Mouse (Mus musculus) MEL (cell line): ENCODE data around the gene H3f3a.

ENCODE experiments used
- CHD1 ChIP-seq: IDR thresholded peaks from 2 replicates; pipeline ENCODE4 v1.6.1; 2012; ENCODE audit warnings: low read depth, mild to moderate bottlenecking, inconsistent platforms, low read length, improper control_type of control experiment
- CTCF ChIP-seq, 3 experiments: IDR thresholded peaks in 2 of 3; conservative IDR thresholded peaks in 1 of 3; 2 replicates each; pipeline ENCODE4 v1.5.1; 2011 to 2012; ENCODE audit warnings: low read length in 3 of 3, low read depth in 2 of 3, mild to moderate bottlenecking in 2 of 3, improper control_type of control experiment in 1 of 3, inconsistent platforms in 1 of 3, mixed read lengths in 1 of 3, moderate library complexity in 1 of 3; ENCODE audit not compliant: control insufficient read depth in 1 of 3, insufficient read depth in 1 of 3, poor library complexity in 1 of 3, severe bottlenecking in 1 of 3
- GATA1 ChIP-seq: IDR thresholded peaks from 2 replicates; pipeline ENCODE4 v1.6.1; 2011; ENCODE audit warnings: low read depth, low read length, improper control_type of control experiment
- KAT2A ChIP-seq: conservative IDR thresholded peaks from 2 replicates; pipeline ENCODE4 v1.6.1; 2012; ENCODE audit warnings: low read depth, low read length, improper control_type of control experiment, inconsistent platforms
- MAX ChIP-seq: IDR thresholded peaks from 2 replicates; pipeline ENCODE4 v1.6.1; 2011; ENCODE audit warnings: low read length, improper control_type of control experiment
- MEF2A ChIP-seq: IDR thresholded peaks from 2 replicates; pipeline ENCODE4 v1.6.1; 2014; ENCODE audit warnings: low read depth, mild to moderate bottlenecking, inconsistent platforms, low read length, improper control_type of control experiment; ENCODE audit not compliant: poor library complexity, insufficient replicate concordance, severe bottlenecking; ENCODE audit errors: extremely low read depth
- POLR2A ChIP-seq, 2 experiments: IDR thresholded peaks; 2 replicates each; pipeline ENCODE4 v1.6.1; 2011 to 2012; ENCODE audit warnings: low read length in 2 of 2, mild to moderate bottlenecking in 2 of 2, control low read depth in 1 of 2, improper control_type of control experiment in 1 of 2, low read depth in 1 of 2, moderate library complexity in 1 of 2; ENCODE audit not compliant: control insufficient read depth in 1 of 2, insufficient read depth in 1 of 2, poor library complexity in 1 of 2
- RCOR1 ChIP-seq: IDR thresholded peaks from 2 replicates; pipeline ENCODE4 v1.6.1; 2012; ENCODE audit warnings: low read depth, mild to moderate bottlenecking, inconsistent platforms, low read length, improper control_type of control experiment
- SIN3A ChIP-seq: IDR thresholded peaks from 2 replicates; pipeline ENCODE4 v1.6.1; 2012; ENCODE audit warnings: low read length, improper control_type of control experiment, inconsistent platforms
- TBP ChIP-seq: IDR thresholded peaks from 2 replicates; pipeline ENCODE4 v1.8.0; 2011; ENCODE audit warnings: low read depth, low read length, improper control_type of control experiment
- ZMIZ1 ChIP-seq: IDR thresholded peaks from 2 replicates; pipeline ENCODE4 v1.6.1; 2012; ENCODE audit warnings: low read depth, mild to moderate bottlenecking, inconsistent platforms, low read length, improper control_type of control experiment, moderate library complexity

DNA sequence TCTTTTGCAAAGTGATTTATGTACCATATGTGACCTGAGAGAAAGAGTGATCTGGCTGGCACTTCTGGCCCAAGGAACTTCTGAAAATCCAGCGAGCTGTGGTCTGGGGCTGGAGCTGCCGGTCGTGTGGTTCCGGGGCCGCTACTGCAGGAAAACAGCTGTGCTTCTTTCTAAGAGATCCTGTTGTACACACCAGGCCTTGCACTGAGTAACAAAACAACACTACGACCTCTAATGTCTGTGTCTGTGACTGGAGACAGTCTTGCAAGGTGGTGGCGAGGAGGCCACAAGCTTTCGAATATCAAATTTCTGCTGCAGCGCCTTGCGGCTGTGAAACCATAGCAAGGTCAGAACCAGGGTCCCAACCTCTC, 36.5 kb downstream of the H3f3a start:
- no peak for TF ChIP-seq GATA1
- TF ChIP-seq SIN3A, result no peak
- no peak for TF ChIP-seq CTCF (IDR thresholded peaks at IDR 0.05 in 2 of 3, conservative IDR thresholded peaks at IDR 0.05 in 1 of 3; ENCODE audit: control insufficient read depth in 1 of 3, insufficient read depth in 1 of 3, low read depth in 2 of 3, low read length in 3 of 3, poor library complexity in 1 of 3, severe bottlenecking in 1 of 3)
- no peak; the same call in none of the 2 replicates for TF ChIP-seq TBP
- TF ChIP-seq MAX, result no peak
- no peak for TF ChIP-seq MEF2A
- TF ChIP-seq POLR2A (IDR thresholded peaks at IDR 0.05; ENCODE audit: control insufficient read depth in 1 of 2, insufficient read depth in 1 of 2, low read depth in 1 of 2, low read length in 2 of 2, poor library complexity in 1 of 2), result no peak; a peak in 1 of 4 replicates
- no peak for TF ChIP-seq RCOR1
- TF ChIP-seq KAT2A, result no peak
- TF ChIP-seq ZMIZ1, result no peak
- TF ChIP-seq CHD1, result no peak
